Mouse (Mus musculus): ENCODE data around the gene Clcn6. TPM values are rescaled to one million over a fixed set of nuclear protein-coding genes. Genes with fewer than 3 reads are reported as not detected.

Clcn6 gene
- polyA plus RNA-seq, 1 experiment from 2014 or later, result 19.1 TPM

- Histone ChIP-seq H3K9ac (ENCODE audit: low read length) (no peak overlapping the region), H3K27me3 (replicated peaks; ENCODE audit: control insufficient read depth, insufficient read depth, low read length) (no peaks in the 10 kb centered on the region), H3K36me3 (ENCODE audit: control insufficient read depth, insufficient read depth, low read length) (no peaks in the 10 kb centered on the region), H3K9me3 (replicated peaks; ENCODE audit: control insufficient read depth, low read length) (no peaks in the 10 kb centered on the region), H3K4me2 (ENCODE audit: low read length) (no peak overlapping the region), H3K4me3 (ENCODE audit: low read depth, low read length) (no peak overlapping the region), H3K27ac (ENCODE audit: low read depth, low read length) (no peak overlapping the region), H3K4me1 (ENCODE audit: control insufficient read depth, insufficient read depth, low read length) (peaks cover 1% of the 10 kb centered on the region; the same call in 1 of the 2 replicates)
- ATAC-seq (no peak), DNase-seq (ENCODE audit: low spot score) (no peak)
- 81% methylated on average over 3 of the region's 3 CpGs for WGBS
Measured at GRCm38 (mm10) chr4:147995311-147995710, 43.3 kb downstream of the Clcn6 start.

GRCm38 (mm10) chr4:147993571-147994095 lies 45.0 kb downstream of the Clcn6 start:
- Histone ChIP-seq H3K4me3 (ENCODE audit: low read depth, low read length) (no peak overlapping the region), H3K9me3 (replicated peaks; ENCODE audit: control insufficient read depth, low read length) (no peaks in the 10 kb centered on the region), H3K9ac (ENCODE audit: low read length) (no peak overlapping the region), H3K4me1 (ENCODE audit: control insufficient read depth, insufficient read depth, low read length) (no peaks in the 10 kb centered on the region), H3K27me3 (replicated peaks; ENCODE audit: control insufficient read depth, insufficient read depth, low read length) (no peaks in the 10 kb centered on the region), H3K4me2 (ENCODE audit: low read length) (no peak overlapping the region), H3K36me3 (ENCODE audit: control insufficient read depth, insufficient read depth, low read length) (no peaks in the 10 kb centered on the region), H3K27ac (ENCODE audit: low read depth, low read length) (no peak overlapping the region)
- WGBS, result 71% methylated on average over 7 of the region's 7 CpGs
- DNase-seq (ENCODE audit: low spot score) (no peak), ATAC-seq (no peak)

GRCm38 (mm10) chr4:147985205-147986132 lies 53.2 kb downstream of the Clcn6 start, which contains the start of gene Nppb:
Gene Nppb, plus strand, starts transcription at chr4:147985788.
- no peak within 1 kb of the TSS for H3K9ac ChIP-seq (ENCODE audit: low read length)
- H3K36me3 ChIP-seq (ENCODE audit: control insufficient read depth, insufficient read depth, low read length), result no peaks in the 10 kb centered on the region
- H3K4me3 ChIP-seq (ENCODE audit: low read depth, low read length), result no peak within 1 kb of the TSS
- H3K9me3 ChIP-seq (replicated peaks; ENCODE audit: control insufficient read depth, low read length), result no peaks in the 10 kb centered on the region
- no peak for DNase-seq (ENCODE audit: low spot score)
- ATAC-seq, result no peak
- H3K27ac ChIP-seq (ENCODE audit: low read depth, low read length), result no peak within 1 kb of the TSS
- H3K27me3 ChIP-seq (replicated peaks; ENCODE audit: control insufficient read depth, insufficient read depth, low read length), result no peaks in the 10 kb centered on the region
- no peak within 1 kb of the TSS for H3K4me2 ChIP-seq (ENCODE audit: low read length)
- WGBS, result 37% methylated on average over 20 of the region's 20 CpGs
- H3K4me1 ChIP-seq (ENCODE audit: control insufficient read depth, insufficient read depth, low read length), result no peaks in the 10 kb centered on the region

- Histone ChIP-seq H3K4me3 (ENCODE audit: low read depth, low read length) (no peak overlapping the region), H3K36me3 (ENCODE audit: control insufficient read depth, insufficient read depth, low read length) (no peaks in the 10 kb centered on the region), H3K27me3 (replicated peaks; ENCODE audit: control insufficient read depth, insufficient read depth, low read length) (no peaks in the 10 kb centered on the region), H3K9ac (ENCODE audit: low read length) (no peak overlapping the region), H3K4me2 (ENCODE audit: low read length) (no peak overlapping the region), H3K4me1 (ENCODE audit: control insufficient read depth, insufficient read depth, low read length) (no peaks in the 10 kb centered on the region), H3K27ac (ENCODE audit: low read depth, low read length) (no peak overlapping the region), H3K9me3 (replicated peaks; ENCODE audit: control insufficient read depth, low read length) (no peaks in the 10 kb centered on the region)
- no peak for ATAC-seq
- WGBS, result 65% methylated on average over 7 of the region's 7 CpGs
- DNase-seq (ENCODE audit: low spot score), result peak; percentile 4
Measured at GRCm38 (mm10) chr4:147979441-147979860, 59.2 kb downstream of the Clcn6 start.

- Histone ChIP-seq H3K27me3 (replicated peaks; ENCODE audit: control insufficient read depth, insufficient read depth, low read length) (no peaks in the 10 kb centered on the region), H3K4me2 (ENCODE audit: low read length) (no peak overlapping the region), H3K4me1 (ENCODE audit: control insufficient read depth, insufficient read depth, low read length) (no peaks in the 10 kb centered on the region), H3K9ac (ENCODE audit: low read length) (no peak overlapping the region), H3K4me3 (ENCODE audit: low read depth, low read length) (no peak overlapping the region), H3K36me3 (ENCODE audit: control insufficient read depth, insufficient read depth, low read length) (no peaks in the 10 kb centered on the region), H3K27ac (ENCODE audit: low read depth, low read length) (no peak overlapping the region), H3K9me3 (replicated peaks; ENCODE audit: control insufficient read depth, low read length) (no peaks in the 10 kb centered on the region)
- WGBS, result 95% methylated on average over 6 of the region's 6 CpGs
- DNase-seq (ENCODE audit: low spot score) (no peak), ATAC-seq (no peak)
Measured at GRCm38 (mm10) chr4:147978391-147978790, 60.2 kb downstream of the Clcn6 start.

- H3K4me3 ChIP-seq (ENCODE audit: low read depth, low read length), result no peak overlapping the region
- no peak overlapping the region for H3K27ac ChIP-seq (ENCODE audit: low read depth, low read length)
- 80% methylated on average over 4 of the region's 4 CpGs for WGBS
- H3K9me3 ChIP-seq (replicated peaks; ENCODE audit: control insufficient read depth, low read length), result no peaks in the 10 kb centered on the region
- H3K36me3 ChIP-seq (ENCODE audit: control insufficient read depth, insufficient read depth, low read length), result no peaks in the 10 kb centered on the region
- H3K4me2 ChIP-seq (ENCODE audit: low read length), result no peak overlapping the region
- H3K4me1 ChIP-seq (ENCODE audit: control insufficient read depth, insufficient read depth, low read length), result no peaks in the 10 kb centered on the region
- no peak for DNase-seq (ENCODE audit: low spot score)
- H3K9ac ChIP-seq (ENCODE audit: low read length), result no peak overlapping the region
- ATAC-seq, result no peak
- no peaks in the 10 kb centered on the region for H3K27me3 ChIP-seq (replicated peaks; ENCODE audit: control insufficient read depth, insufficient read depth, low read length)
Measured at GRCm38 (mm10) chr4:147977726-147978125, 60.9 kb downstream of the Clcn6 start.

- no peaks in the 10 kb centered on the region for H3K36me3 ChIP-seq (ENCODE audit: control insufficient read depth, insufficient read depth, low read length)
- no peak for ATAC-seq
- H3K27ac ChIP-seq (ENCODE audit: low read depth, low read length), result no peak overlapping the region
- H3K9me3 ChIP-seq (replicated peaks; ENCODE audit: control insufficient read depth, low read length), result no peaks in the 10 kb centered on the region
- no peak for DNase-seq (ENCODE audit: low spot score)
- H3K4me2 ChIP-seq (ENCODE audit: low read length), result no peak overlapping the region
- H3K27me3 ChIP-seq (replicated peaks; ENCODE audit: control insufficient read depth, insufficient read depth, low read length), result no peaks in the 10 kb centered on the region
- H3K4me3 ChIP-seq (ENCODE audit: low read depth, low read length), result no peak overlapping the region
- no peak overlapping the region for H3K9ac ChIP-seq (ENCODE audit: low read length)
- WGBS, result 87% methylated on average over 3 of the region's 3 CpGs
- H3K4me1 ChIP-seq (ENCODE audit: control insufficient read depth, insufficient read depth, low read length), result no peaks in the 10 kb centered on the region
Measured at GRCm38 (mm10) chr4:147976237-147976636, 62.4 kb downstream of the Clcn6 start.

GRCm38 (mm10) chr4:147969337-147969736 lies 69.3 kb downstream of the Clcn6 start:
- H3K27ac ChIP-seq (ENCODE audit: low read depth, low read length), result no peak overlapping the region
- no peak overlapping the region for H3K4me3 ChIP-seq (ENCODE audit: low read depth, low read length)
- DNase-seq (ENCODE audit: low spot score) (no peak), ATAC-seq (no peak)
- 53% methylated on average over 9 of the region's 9 CpGs for WGBS
- H3K4me1 ChIP-seq (ENCODE audit: control insufficient read depth, insufficient read depth, low read length), result no peaks in the 10 kb centered on the region
- no peaks in the 10 kb centered on the region for H3K27me3 ChIP-seq (replicated peaks; ENCODE audit: control insufficient read depth, insufficient read depth, low read length)
- H3K4me2 ChIP-seq (ENCODE audit: low read length), result no peak overlapping the region
- no peaks in the 10 kb centered on the region for H3K9me3 ChIP-seq (replicated peaks; ENCODE audit: control insufficient read depth, low read length)
- no peaks in the 10 kb centered on the region for H3K36me3 ChIP-seq (ENCODE audit: control insufficient read depth, insufficient read depth, low read length)
- H3K9ac ChIP-seq (ENCODE audit: low read length), result no peak overlapping the region

- no peak for DNase-seq (ENCODE audit: low spot score)
- ATAC-seq, result no peak
- 89% methylated on average over 2 of the region's 2 CpGs for WGBS
- H3K27ac ChIP-seq (ENCODE audit: low read depth, low read length), result no peak overlapping the region
- H3K27me3 ChIP-seq (replicated peaks; ENCODE audit: control insufficient read depth, insufficient read depth, low read length), result no peaks in the 10 kb centered on the region
- H3K4me2 ChIP-seq (ENCODE audit: low read length), result no peak overlapping the region
- H3K9ac ChIP-seq (ENCODE audit: low read length), result no peak overlapping the region
- H3K9me3 ChIP-seq (replicated peaks; ENCODE audit: control insufficient read depth, low read length), result no peaks in the 10 kb centered on the region
- no peaks in the 10 kb centered on the region for H3K4me1 ChIP-seq (ENCODE audit: control insufficient read depth, insufficient read depth, low read length)
- H3K36me3 ChIP-seq (ENCODE audit: control insufficient read depth, insufficient read depth, low read length), result no peaks in the 10 kb centered on the region
- H3K4me3 ChIP-seq (ENCODE audit: low read depth, low read length), result no peak overlapping the region
Measured at GRCm38 (mm10) chr4:147968816-147969215, 69.8 kb downstream of the Clcn6 start.
